Mouse (Mus musculus): ENCODE measurements around the gene Ipo4. TPM values are rescaled to one million over a fixed set of nuclear protein-coding genes. Genes with fewer than 3 reads are reported as not detected.

Ipo4 gene
- polyA plus RNA-seq, 1 experiment from 2014 or later: 104 TPM

DNA sequence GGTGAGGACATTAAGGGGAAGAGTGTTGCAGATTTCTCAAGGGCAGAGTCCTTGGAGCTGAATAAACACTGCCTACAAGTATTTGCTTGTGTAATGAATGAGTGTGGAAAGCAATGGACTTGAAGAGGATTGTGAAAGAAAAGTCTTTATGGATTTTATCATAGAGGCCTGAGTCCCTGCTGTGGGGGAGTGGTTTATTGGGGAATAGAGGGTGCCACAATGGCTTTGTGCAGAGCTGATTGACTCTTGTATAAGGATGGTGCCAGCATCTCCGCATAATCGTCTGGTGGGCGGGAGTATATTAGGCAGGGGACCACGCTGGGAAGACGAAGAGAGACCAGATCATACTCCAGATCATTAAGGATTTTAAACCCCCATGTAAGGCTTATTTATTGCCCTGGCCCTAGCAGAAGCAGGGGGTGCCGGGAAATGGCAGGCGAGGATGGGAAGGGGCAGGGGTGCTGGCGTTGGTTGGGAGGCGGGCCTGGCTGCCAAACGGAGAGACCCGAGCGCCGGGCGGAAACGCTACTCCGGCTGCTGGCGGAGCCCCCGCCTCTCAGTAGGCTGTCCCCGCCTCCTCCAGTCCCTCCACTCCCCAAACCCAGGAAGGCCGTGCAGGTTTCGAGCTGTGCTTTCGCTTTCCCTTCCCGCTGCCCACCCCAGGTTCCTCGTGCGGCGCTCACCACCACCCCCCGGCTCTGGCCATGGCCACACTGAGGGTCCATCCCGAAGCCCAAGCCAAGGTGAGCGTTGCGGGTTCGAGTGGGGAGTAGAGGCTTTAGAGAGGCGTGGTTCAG is 57.7 kb downstream of the Ipo4 start, which contains the start of gene Psme1:
Psme1 (plus strand) TSS at position 253 of the 797 bp plus-strand sequence.
- H3K9me3 ChIP-seq (ENCODE audit: control insufficient read depth, low read length): no peaks in the 10 kb centered on the region
- DNase-seq (ENCODE audit: low spot score) (peak; percentile 85), ATAC-seq (ENCODE audit: insufficient read depth, low FRiP score, low TSS enrichment) (peak; percentile 84)
- peak within 1 kb of the TSS; percentile 68 for H3K4me3 ChIP-seq (ENCODE audit: low read depth, low read length)
- under 1% methylated on average over 25 of the region's 32 CpGs for WGBS
- H3K9ac ChIP-seq (ENCODE audit: low read length): peak within 1 kb of the TSS; percentile 88
- peaks cover 8% of the 10 kb centered on the region; the same call in 1 of the 2 replicates for H3K4me1 ChIP-seq (ENCODE audit: control insufficient read depth, insufficient read depth, low read length)
- no peaks in the 10 kb centered on the region for H3K36me3 ChIP-seq (ENCODE audit: control insufficient read depth, insufficient read depth, low read length)
- peak within 1 kb of the TSS; percentile 36 for H3K27ac ChIP-seq (ENCODE audit: low read depth, low read length)
- H3K27me3 ChIP-seq (ENCODE audit: control insufficient read depth, insufficient read depth, low read length): no peaks in the 10 kb centered on the region
- H3K4me2 ChIP-seq (ENCODE audit: low read depth): peak within 1 kb of the TSS; percentile 89

DNA sequence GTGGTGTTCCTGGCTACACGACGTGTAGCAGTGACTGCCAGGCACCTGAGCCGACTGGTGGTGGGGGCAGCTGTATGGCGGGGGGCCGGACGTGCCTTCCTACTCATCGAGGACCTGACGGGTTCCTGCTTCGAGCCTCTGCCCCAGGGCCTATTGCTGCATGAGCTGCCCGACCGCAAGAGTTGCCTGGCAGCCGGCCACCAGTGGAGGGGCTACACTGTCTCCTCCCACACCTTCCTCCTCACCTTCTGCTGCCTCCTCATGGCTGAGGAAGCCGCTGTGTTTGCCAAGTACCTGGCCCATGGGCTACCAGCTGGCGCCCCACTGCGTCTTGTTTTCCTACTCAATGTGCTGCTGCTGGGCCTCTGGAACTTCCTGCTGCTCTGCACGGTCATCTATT is 59.4 kb downstream of the Ipo4 start:
- WGBS: 87% methylated on average over 16 of the region's 16 CpGs
- H3K4me2 ChIP-seq (ENCODE audit: low read depth): no peak overlapping the region

DNA sequence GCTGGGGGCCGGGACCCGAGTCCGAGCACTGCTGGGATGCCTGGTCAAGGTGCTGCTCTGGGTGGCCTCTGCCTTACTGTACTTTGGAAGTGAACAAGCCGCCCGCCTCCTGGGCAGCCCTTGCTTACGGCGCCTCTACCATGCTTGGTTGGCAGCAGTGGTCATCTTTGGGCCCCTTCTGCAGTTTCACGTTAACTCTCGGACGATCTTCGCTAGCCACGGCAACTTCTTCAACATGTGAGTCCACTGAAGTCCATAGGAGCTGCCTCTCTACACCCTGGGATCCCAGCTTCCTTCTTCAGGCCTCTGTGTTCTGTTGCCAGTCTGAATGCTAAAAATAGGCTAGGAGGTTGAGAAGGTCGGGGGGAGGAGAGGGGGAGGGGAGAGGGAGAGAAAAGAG is 60.0 kb downstream of the Ipo4 start:
- H3K4me1 ChIP-seq (ENCODE audit: control insufficient read depth, insufficient read depth, low read length): peaks cover 8% of the 10 kb centered on the region; the same call in 1 of the 2 replicates
- H3K4me3 ChIP-seq (ENCODE audit: low read depth, low read length): no peak overlapping the region
- no peaks in the 10 kb centered on the region for H3K36me3 ChIP-seq (ENCODE audit: control insufficient read depth, insufficient read depth, low read length)
- no peaks in the 10 kb centered on the region for H3K27me3 ChIP-seq (ENCODE audit: control insufficient read depth, insufficient read depth, low read length)
- 82% methylated on average over 13 of the region's 13 CpGs for WGBS
- no peak for ATAC-seq (ENCODE audit: insufficient read depth, low FRiP score, low TSS enrichment)
- no peak overlapping the region for H3K9ac ChIP-seq (ENCODE audit: low read length)
- DNase-seq (ENCODE audit: low spot score): no peak
- no peaks in the 10 kb centered on the region for H3K9me3 ChIP-seq (ENCODE audit: control insufficient read depth, low read length)
- no peak overlapping the region for H3K27ac ChIP-seq (ENCODE audit: low read depth, low read length)
- H3K4me2 ChIP-seq (ENCODE audit: low read depth): no peak overlapping the region

More for the DNA sequence above, 59.4 kb downstream of the Ipo4 start:
- DNase-seq (ENCODE audit: low spot score): no peak
- Histone ChIP-seq H3K4me3 (ENCODE audit: low read depth, low read length) (no peak overlapping the region), H3K36me3 (ENCODE audit: control insufficient read depth, insufficient read depth, low read length) (no peaks in the 10 kb centered on the region), H3K4me1 (ENCODE audit: control insufficient read depth, insufficient read depth, low read length) (peaks cover 8% of the 10 kb centered on the region; the same call in 1 of the 2 replicates), H3K9ac (ENCODE audit: low read length) (no peak overlapping the region), H3K9me3 (ENCODE audit: control insufficient read depth, low read length) (no peaks in the 10 kb centered on the region), H3K27me3 (ENCODE audit: control insufficient read depth, insufficient read depth, low read length) (no peaks in the 10 kb centered on the region), H3K27ac (ENCODE audit: low read depth, low read length) (no peak overlapping the region)
- no peak for ATAC-seq (ENCODE audit: insufficient read depth, low FRiP score, low TSS enrichment)

Other genes with a start within 250 kb of the Ipo4 start
- gene Dhrs4, start 157.2 kb downstream of the Ipo4 start, polyA plus RNA-seq (2014; fragmentation: Nextera tagmentation; extraction: Ambion mirVana): 33.2 and 36.5 TPM in 2 replicates
- 9.4 and 9.5 TPM in 2 replicates for gene Carmil3, start 145.3 kb downstream of the Ipo4 start, polyA plus RNA-seq (2014; fragmentation: Nextera tagmentation; extraction: Ambion mirVana)
- 0.99 and 1.7 TPM in 2 replicates for gene Cpne6, start 125.5 kb downstream of the Ipo4 start, polyA plus RNA-seq (2014; fragmentation: Nextera tagmentation; extraction: Ambion mirVana)
- not detected in 2 replicates for gene Nrl, start 111.0 kb downstream of the Ipo4 start, polyA plus RNA-seq (2014; fragmentation: Nextera tagmentation; extraction: Ambion mirVana)
- 14.5 and 14.7 TPM in 2 replicates for gene Pck2, start 95.7 kb downstream of the Ipo4 start, polyA plus RNA-seq (2014; fragmentation: Nextera tagmentation; extraction: Ambion mirVana)
- gene Dcaf11, start 76.0 kb downstream of the Ipo4 start, polyA plus RNA-seq (2014; fragmentation: Nextera tagmentation; extraction: Ambion mirVana): 84.4 and 85.1 TPM in 2 replicates
- gene A730061H03Rik, start 75.6 kb downstream of the Ipo4 start, polyA plus RNA-seq (2014; fragmentation: Nextera tagmentation; extraction: Ambion mirVana): 0.80 TPM in 1 of 2 replicates, not detected in the other
- 4.7 and 6.8 TPM in 2 replicates for gene Fitm1, start 60.3 kb downstream of the Ipo4 start, polyA plus RNA-seq (2014; fragmentation: Nextera tagmentation; extraction: Ambion mirVana)
- 112 and 123 TPM in 2 replicates for gene Psme1, start 57.8 kb downstream of the Ipo4 start, polyA plus RNA-seq (2014; fragmentation: Nextera tagmentation; extraction: Ambion mirVana)
- 6.0 and 7.6 TPM in 2 replicates for gene Emc9, start 50.7 kb downstream of the Ipo4 start, polyA plus RNA-seq (2014; fragmentation: Nextera tagmentation; extraction: Ambion mirVana)
- 188 and 218 TPM in 2 replicates for gene Psme2, start 44.8 kb downstream of the Ipo4 start, polyA plus RNA-seq (2014; fragmentation: Nextera tagmentation; extraction: Ambion mirVana)
- gene Rnf31, start 44.2 kb downstream of the Ipo4 start, polyA plus RNA-seq (2014; fragmentation: Nextera tagmentation; extraction: Ambion mirVana): 10.2 and 13.0 TPM in 2 replicates
- gene Irf9, start 32.4 kb downstream of the Ipo4 start, polyA plus RNA-seq (2014; fragmentation: Nextera tagmentation; extraction: Ambion mirVana): 5.7 and 5.9 TPM in 2 replicates
- 12.0 and 12.4 TPM in 2 replicates for gene Rec8, start 17.9 kb downstream of the Ipo4 start, polyA plus RNA-seq (2014; fragmentation: Nextera tagmentation; extraction: Ambion mirVana)
- 1.0 and 1.6 TPM in 2 replicates for gene Gm49378, start 1.9 kb upstream of the Ipo4 start, polyA plus RNA-seq (2014; fragmentation: Nextera tagmentation; extraction: Ambion mirVana)
- gene Tm9sf1, start 7.8 kb upstream of the Ipo4 start, polyA plus RNA-seq (2014; fragmentation: Nextera tagmentation; extraction: Ambion mirVana): 64.2 and 65.8 TPM in 2 replicates
- 0.89 and 0.93 TPM in 2 replicates for gene Tssk4, start 14.2 kb upstream of the Ipo4 start, polyA plus RNA-seq (2014; fragmentation: Nextera tagmentation; extraction: Ambion mirVana)
- gene Mdp1, start 24.6 kb upstream of the Ipo4 start, polyA plus RNA-seq (2014; fragmentation: Nextera tagmentation; extraction: Ambion mirVana): 65.5 and 65.7 TPM in 2 replicates
- 53.1 and 66.7 TPM in 2 replicates for gene Gmpr2, start 36.0 kb upstream of the Ipo4 start, polyA plus RNA-seq (2014; fragmentation: Nextera tagmentation; extraction: Ambion mirVana)
- gene Nedd8, start 36.2 kb upstream of the Ipo4 start, polyA plus RNA-seq (2014; fragmentation: Nextera tagmentation; extraction: Ambion mirVana): 573 and 583 TPM in 2 replicates
- gene Tinf2, start 45.9 kb upstream of the Ipo4 start, polyA plus RNA-seq (2014; fragmentation: Nextera tagmentation; extraction: Ambion mirVana): 50.7 and 61.2 TPM in 2 replicates
- 0.37 and 0.57 TPM in 2 replicates for gene Tgm1, start 78.0 kb upstream of the Ipo4 start, polyA plus RNA-seq (2014; fragmentation: Nextera tagmentation; extraction: Ambion mirVana)
- gene Rabggta, start 86.3 kb upstream of the Ipo4 start, polyA plus RNA-seq (2014; fragmentation: Nextera tagmentation; extraction: Ambion mirVana): 26.5 and 29.3 TPM in 2 replicates
- 68.6 and 76.8 TPM in 2 replicates for gene Dhrs1, start 109.7 kb upstream of the Ipo4 start, polyA plus RNA-seq (2014; fragmentation: Nextera tagmentation; extraction: Ambion mirVana)
- gene Nop9, start 109.7 kb upstream of the Ipo4 start, polyA plus RNA-seq (2014; fragmentation: Nextera tagmentation; extraction: Ambion mirVana): 51.9 and 53.8 TPM in 2 replicates
- gene Cideb, start 122.5 kb upstream of the Ipo4 start, polyA plus RNA-seq (2014; fragmentation: Nextera tagmentation; extraction: Ambion mirVana): 0.32 TPM in 1 of 2 replicates, not detected in the other
- 0.20 and 0.52 TPM in 2 replicates for gene Ltb4r2, start 125.5 kb upstream of the Ipo4 start, polyA plus RNA-seq (2014; fragmentation: Nextera tagmentation; extraction: Ambion mirVana)
- 0.18 and 0.27 TPM in 2 replicates for gene Ltb4r1, start 130.0 kb upstream of the Ipo4 start, polyA plus RNA-seq (2014; fragmentation: Nextera tagmentation; extraction: Ambion mirVana)
- gene Adcy4, start 148.1 kb upstream of the Ipo4 start, polyA plus RNA-seq (2014; fragmentation: Nextera tagmentation; extraction: Ambion mirVana): 8.9 and 9.0 TPM in 2 replicates
- 14.2 and 16.6 TPM in 2 replicates for gene Ripk3, start 152.9 kb upstream of the Ipo4 start, polyA plus RNA-seq (2014; fragmentation: Nextera tagmentation; extraction: Ambion mirVana)
- 25.9 and 33.7 TPM in 2 replicates for gene Nfatc4, start 187.2 kb upstream of the Ipo4 start, polyA plus RNA-seq (2014; fragmentation: Nextera tagmentation; extraction: Ambion mirVana)
- 15.1 and 16.0 TPM in 2 replicates for gene Nynrin, start 218.1 kb upstream of the Ipo4 start, polyA plus RNA-seq (2014; fragmentation: Nextera tagmentation; extraction: Ambion mirVana)
- 0.13 and 0.22 TPM in 2 replicates for gene Cbln3, start 248.4 kb upstream of the Ipo4 start, polyA plus RNA-seq (2014; fragmentation: Nextera tagmentation; extraction: Ambion mirVana)
- 11.8 and 13.0 TPM in 2 replicates for gene Khnyn, start 249.0 kb upstream of the Ipo4 start, polyA plus RNA-seq (2014; fragmentation: Nextera tagmentation; extraction: Ambion mirVana)